Comparison of ENCODE assay signal across 22 mouse cellular contexts in genomic region chr15:93264221-93264620, GRCm38 (mm10). TPM values are rescaled to one million over a fixed set of nuclear protein-coding genes. Genes with fewer than 3 reads are reported as not detected.
DNase-seq lines count a peak whose midpoint lies in the region; ATAC-seq lines count a peak whose summit lies in the region.
"Had no signal": no experiment of that assay in that cellular context is flagged by ENCODE, and none has a peak within 500 bp of the region (broad histone marks: within the 10 kb centered on the region; RNA-seq: fewer than 3 reads in every experiment).

No protein-coding gene starts in this region.

- no peak overlapping the region for H3K4me3 ChIP-seq in lung, embryonic 16.5 days (ENCODE audit: low read length)
- H3K4me3 ChIP-seq: embryonic facial prominence, embryonic 12.5 days; embryonic facial prominence, embryonic 15.5 days; gastrocnemius, adult 2 months; heart, embryonic 12.5 days; hindbrain, embryonic 12.5 days; hindbrain, embryonic 15.5 days had no signal

- no peaks in the 10 kb centered on the region; the same call in 1 of the 2 replicates for H3K36me3 ChIP-seq in lung, embryonic 16.5 days (ENCODE audit: control insufficient read depth, insufficient read depth, low read length)
- H3K36me3 ChIP-seq: embryonic facial prominence, embryonic 15.5 days; hindbrain, embryonic 15.5 days had no signal

- ATAC-seq in lung, embryonic 16.5 days (ENCODE audit: low read depth), result no peak
- ATAC-seq: CD4-positive, CD25-positive, alpha-beta regulatory T cell, adult 4 months; forebrain, embryonic 14.5 days; forebrain, postnatal 0 days; intestine, postnatal 0 days had no signal

- 74% methylated on average over 3 of the region's 3 CpGs for WGBS in lung, embryonic 16.5 days

- H3K4me2 ChIP-seq in lung, embryonic 16.5 days (ENCODE audit: low read depth, low read length), result no peak overlapping the region
- H3K4me2 ChIP-seq: embryonic facial prominence, embryonic 12.5 days; embryonic facial prominence, embryonic 15.5 days; heart, embryonic 12.5 days; hindbrain, embryonic 12.5 days; hindbrain, embryonic 15.5 days had no signal

- H3K9ac ChIP-seq in lung, embryonic 16.5 days (ENCODE audit: low read length), result 0 out of 2 replicates have a peak overlapping the region, but pooled peaks have one; percentile 14
- H3K9ac ChIP-seq: embryonic facial prominence, embryonic 12.5 days; embryonic facial prominence, embryonic 15.5 days; forebrain, postnatal 0 days; heart, embryonic 12.5 days; hindbrain, embryonic 12.5 days; hindbrain, embryonic 15.5 days had no signal

- peaks cover 5% of the 10 kb centered on the region; the same call in 1 of the 2 replicates for H3K4me1 ChIP-seq in lung, embryonic 16.5 days (replicated peaks; ENCODE audit: control insufficient read depth, insufficient read depth, low read length)
- H3K4me1 ChIP-seq: embryonic facial prominence, embryonic 15.5 days had no signal

- no peaks in the 10 kb centered on the region for H3K27me3 ChIP-seq in lung, embryonic 16.5 days (ENCODE audit: control insufficient read depth, insufficient read depth, low read depth, low read length)
- H3K27me3 ChIP-seq: embryonic facial prominence, embryonic 12.5 days; embryonic facial prominence, embryonic 15.5 days; heart, embryonic 12.5 days; hindbrain, embryonic 12.5 days; hindbrain, embryonic 15.5 days had no signal

- no peak overlapping the region for H3K27ac ChIP-seq in lung, embryonic 16.5 days (ENCODE audit: low read length)
- H3K27ac ChIP-seq: embryonic facial prominence, embryonic 12.5 days; embryonic facial prominence, embryonic 15.5 days; gastrocnemius, adult 2 months; hindbrain, embryonic 12.5 days; hindbrain, embryonic 15.5 days had no signal

- no peaks in the 10 kb centered on the region for H3K9me3 ChIP-seq in lung, embryonic 16.5 days (ENCODE audit: control insufficient read depth, low read length)
- H3K9me3 ChIP-seq: embryonic facial prominence, embryonic 12.5 days; embryonic facial prominence, embryonic 15.5 days; heart, embryonic 12.5 days; hindbrain, embryonic 12.5 days; hindbrain, embryonic 15.5 days had no signal

- peak; percentile 75 for DNase-seq in heart, adult 11 months
- DNase-seq in heart, postnatal 4 days, result no peak
- DNase-seq in lung, postnatal 14 days, result no peak
- peak; percentile 57 for DNase-seq in adrenal gland, postnatal 14 days
- DNase-seq in urinary bladder, postnatal 4 days (ENCODE audit: low spot score in 2 of 2), result no peak
- DNase-seq: cerebellum, adult 18-20 months; cerebellum, adult 9-10 months; cerebellum, postnatal 14 days; forebrain, postnatal 0 days; gastrocnemius, adult 2 months; gastrocnemius, postnatal 14 days; heart, adult 18-20 months; kidney, adult 2 months had no signal

RNA-seq across cellular contexts. Expression of gene Gxylt1, which starts 10.8 kb away (rescaled TPM):
- total RNA-seq in heart, postnatal 4 days (2021), result 10 to 100 TPM; 14.8 to 16.0 TPM
- polyA plus RNA-seq in lung, embryonic 16.5 days (2015; fragmentation: Nextera tagmentation; extraction: Ambion mirVana), result 11.6 and 12.2 TPM in 2 replicates
- 33.7 and 36.4 TPM in 2 replicates for total RNA-seq in adrenal gland, postnatal 14 days (2021)

Comparison
In these comparisons a context has a peak if more than half of its experiments do, and no peak if none do; other contexts are left out.
1. DNase-seq: peak in heart, adult 11 months (single experiment) and adrenal gland, postnatal 14 days (single experiment); none in heart, postnatal 4 days (single experiment), lung, postnatal 14 days (single experiment) and urinary bladder, postnatal 4 days (0 of 2).